Mouse (Mus musculus) forebrain, embryonic 11.5 days (tissue): ENCODE measurements at regions not wholly inside any gene's neighbourhood (a gene's known extent, or its start where the extent isn't known, plus 50 kb on each side); places are given as distances from the start of the nearest gene placed in this dataset.
A peak's percentile ranks its signal among the peaks of the same experiment; 100 is the strongest.

ENCODE experiments used
- ATAC-seq: fragments of 200-750 bp; cut with Nextera tagmentation; replicated peaks from 2 replicates; pipeline ENCODE4 v1.8.0; 2017; ENCODE audit warnings: moderate TSS enrichment; ENCODE audit not compliant: low FRiP score
- DNase-seq: peaks from one replicate; pipeline ENCODE4 v3.0.0-alpha.2; 2017; ENCODE audit warnings: low spot score
- H3K27ac ChIP-seq: fragments of 300-500 bp; sonication (generic); 2 replicates; pipeline ENCODE4 v1.5.1; 2014; ENCODE audit warnings: low read depth, low read length
- H3K27me3 ChIP-seq: fragments of 300-500 bp; sonication (generic); 2 replicates; pipeline ENCODE4 v1.6.1; 2014; ENCODE audit warnings: mild to moderate bottlenecking, low read length, mixed read lengths; ENCODE audit not compliant: control insufficient read depth, insufficient read depth
- H3K36me3 ChIP-seq: fragments of 300-500 bp; sonication (generic); 2 replicates; pipeline ENCODE4 v1.6.1; 2014; ENCODE audit warnings: mild to moderate bottlenecking, low read length, moderate library complexity, mixed read lengths; ENCODE audit not compliant: control insufficient read depth, insufficient read depth
- H3K4me1 ChIP-seq: fragments of 300-500 bp; sonication (generic); replicated peaks from 2 replicates; pipeline ENCODE4 v1.6.1; 2014; ENCODE audit warnings: low read length, mixed read lengths; ENCODE audit not compliant: control insufficient read depth, insufficient read depth
- H3K4me2 ChIP-seq: fragments of 300-500 bp; sonication (generic); 2 replicates; pipeline ENCODE4 v1.6.1; 2014; ENCODE audit warnings: low read depth, mild to moderate bottlenecking, low read length, moderate library complexity, mixed read lengths; ENCODE audit not compliant: severe bottlenecking
- H3K4me3 ChIP-seq: fragments of 300-500 bp; sonication (generic); 2 replicates; pipeline ENCODE4 v1.5.1; 2014; ENCODE audit warnings: low read depth, low read length
- H3K9ac ChIP-seq: fragments of 300-500 bp; sonication (generic); 2 replicates; pipeline ENCODE4 v1.6.1; 2014; ENCODE audit warnings: low read length
- H3K9me3 ChIP-seq: fragments of 300-500 bp; sonication (generic); 2 replicates; pipeline ENCODE4 v1.6.1; 2016; ENCODE audit warnings: low read length, mixed read lengths; ENCODE audit not compliant: control insufficient read depth
- WGBS: fragments of 180-500 bp; shearing (Covaris S2); extraction: QIAGEN DNeasy Blood & Tissue Kit; methylation state at CpG from one replicate; pipeline ENCODE4 v1.1.7; 2014; 5-methylcytosine and 5-hydroxymethylcytosine counted together

DNA sequence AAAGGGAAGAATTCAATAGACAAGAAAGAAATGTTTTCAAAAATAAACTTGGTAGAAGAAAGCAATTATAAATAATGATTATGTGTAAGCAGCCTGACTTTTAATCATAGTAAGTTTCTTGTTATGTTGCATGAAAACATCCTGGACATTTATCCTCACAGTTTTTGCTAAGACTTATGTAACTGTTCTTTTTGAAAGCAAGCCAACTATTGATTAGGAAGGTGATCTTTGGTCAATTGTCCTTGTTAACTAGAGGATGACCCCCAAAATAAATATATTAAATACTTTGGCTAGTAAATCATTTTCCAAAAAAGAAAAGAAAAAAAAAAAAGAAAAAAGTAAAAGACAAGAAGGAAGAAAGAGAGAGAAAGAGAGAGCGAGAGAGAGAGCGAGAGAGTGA lies 92.0 kb upstream of the Speer4f2 start:
- H3K27ac ChIP-seq, result no peak overlapping the region
- WGBS, result 100% methylated on average over 2 of the region's 2 CpGs
- H3K36me3 ChIP-seq, result no peaks in the 10 kb centered on the region

DNA sequence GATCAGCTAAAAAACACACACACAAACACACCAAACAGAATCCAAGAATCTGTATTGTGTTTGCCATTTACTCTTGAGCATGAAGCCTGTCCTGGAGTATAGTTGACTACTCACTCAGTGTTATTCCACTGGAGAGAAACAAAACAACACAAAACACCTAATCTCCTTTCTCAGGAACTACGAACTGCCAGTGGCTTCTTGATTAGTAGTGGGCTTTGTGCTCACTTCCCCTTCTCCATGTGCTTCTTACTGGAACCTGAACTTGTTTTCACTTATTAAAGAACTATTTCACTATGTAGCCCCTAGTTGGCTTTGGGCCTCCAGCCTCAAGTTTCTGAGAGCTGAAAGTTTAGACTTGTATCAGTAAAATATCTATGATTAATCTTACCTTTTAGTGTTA lies 84.0 kb upstream of the Speer4f2 start:
- Histone ChIP-seq H3K4me1 (no peaks in the 10 kb centered on the region; the same call in 1 of the 2 replicates), H3K9me3 (no peaks in the 10 kb centered on the region), H3K27me3 (no peaks in the 10 kb centered on the region), H3K27ac (no peak overlapping the region), H3K4me3 (no peak overlapping the region), H3K36me3 (no peaks in the 10 kb centered on the region), H3K4me2 (no peak overlapping the region), H3K9ac (no peak overlapping the region)
- 61% methylated on average over 1 of the region's 1 CpGs for WGBS
- DNase-seq, result no peak
- ATAC-seq, result no peak

More for the DNA sequence above, 92.0 kb upstream of the Speer4f2 start:
- Histone ChIP-seq H3K4me2 (no peak overlapping the region), H3K27me3 (no peaks in the 10 kb centered on the region), H3K4me1 (no peaks in the 10 kb centered on the region), H3K9me3 (no peaks in the 10 kb centered on the region), H3K4me3 (no peak overlapping the region), H3K9ac (no peak overlapping the region)
- ATAC-seq (no peak), DNase-seq (no peak)

DNA sequence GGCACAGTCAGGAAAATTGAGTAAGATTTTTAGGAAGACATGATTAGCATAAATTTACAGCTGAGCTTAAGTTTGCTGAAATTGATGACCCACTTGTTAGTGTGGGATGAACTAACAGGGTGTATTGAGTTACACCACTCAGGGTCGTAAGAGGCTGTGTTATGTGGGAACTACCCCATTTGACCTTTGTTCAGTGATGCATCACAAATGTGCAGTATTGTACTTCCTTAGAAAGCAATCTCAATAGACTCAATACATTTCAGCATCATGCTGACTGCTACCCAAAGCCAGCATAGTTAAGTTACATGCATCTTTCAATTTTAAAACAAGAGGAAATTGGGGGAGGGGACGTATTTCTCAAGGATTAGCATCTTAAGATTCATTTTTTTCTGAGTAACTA lies 80.4 kb upstream of the Speer4f2 start:
- Histone ChIP-seq H3K27me3 (no peaks in the 10 kb centered on the region), H3K36me3 (no peaks in the 10 kb centered on the region), H3K4me3 (no peak overlapping the region), H3K4me1 (no peaks in the 10 kb centered on the region; the same call in 1 of the 2 replicates), H3K27ac (no peak overlapping the region), H3K4me2 (no peak overlapping the region), H3K9me3 (no peaks in the 10 kb centered on the region), H3K9ac (no peak overlapping the region)
- 16% methylated on average over 2 of the region's 2 CpGs for whole genome bisulfite sequencing
- ATAC-seq, result peak; percentile 73
- no peak for DNase-seq

DNA sequence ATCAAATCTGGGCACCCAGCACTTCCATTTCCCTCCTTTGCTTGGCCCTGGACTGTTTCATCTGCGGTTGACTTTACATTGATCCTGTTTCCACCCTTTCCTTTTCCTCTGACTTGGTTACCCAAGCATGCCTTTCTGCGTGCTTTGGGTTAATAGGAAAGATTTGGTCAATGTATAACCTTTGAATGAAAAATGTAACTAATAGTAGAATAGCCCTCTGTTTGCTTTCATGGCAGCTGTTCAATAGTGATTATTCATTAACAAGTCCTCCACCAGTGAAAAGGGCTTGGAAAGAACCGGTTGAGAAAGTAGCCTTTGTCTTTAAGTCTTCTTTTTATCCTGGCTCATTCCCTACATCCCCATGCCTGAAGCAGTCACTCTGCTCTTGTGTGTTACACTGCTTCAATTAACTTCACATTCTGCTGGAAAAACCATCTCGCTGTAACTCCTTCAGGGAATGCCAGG lies 76.4 kb upstream of the Speer4f2 start:
- no peaks in the 10 kb centered on the region for H3K36me3 ChIP-seq
- H3K4me2 ChIP-seq, result no peak overlapping the region
- no peaks in the 10 kb centered on the region; the same call in 1 of the 2 replicates for H3K4me1 ChIP-seq
- H3K4me3 ChIP-seq, result no peak overlapping the region
- ATAC-seq (peak; percentile 55), DNase-seq (no peak)
- H3K27ac ChIP-seq, result no peak overlapping the region
- H3K9me3 ChIP-seq, result no peaks in the 10 kb centered on the region
- H3K27me3 ChIP-seq, result no peaks in the 10 kb centered on the region
- 25% methylated on average over 4 of the region's 4 CpGs for WGBS
- no peak overlapping the region for H3K9ac ChIP-seq

DNA sequence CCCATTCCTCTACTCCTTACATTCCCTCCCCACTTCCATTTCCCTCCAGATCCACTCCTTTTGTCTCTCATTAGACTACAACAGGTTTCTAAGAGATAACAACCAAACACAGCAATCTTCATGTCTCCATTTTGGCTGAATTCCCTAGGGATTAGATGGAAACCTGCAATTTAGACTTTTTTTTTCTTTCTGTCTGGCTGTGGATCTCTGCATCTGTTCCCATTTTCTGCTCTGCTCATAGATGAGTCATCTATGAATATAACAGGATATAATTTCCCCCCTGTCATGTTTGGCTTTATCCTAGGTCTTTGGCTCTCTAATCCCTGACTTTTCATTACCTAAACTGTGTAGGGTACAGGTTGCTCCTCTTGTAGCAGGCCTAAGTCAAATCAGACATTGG lies 73.1 kb upstream of the Speer4f2 start:
- no peak overlapping the region for H3K27ac ChIP-seq
- no peak overlapping the region for H3K4me2 ChIP-seq
- H3K27me3 ChIP-seq, result no peaks in the 10 kb centered on the region
- H3K36me3 ChIP-seq, result no peaks in the 10 kb centered on the region
- no peaks in the 10 kb centered on the region for H3K9me3 ChIP-seq
- ATAC-seq (no peak), DNase-seq (no peak)
- no peak overlapping the region for H3K4me3 ChIP-seq
- no peaks in the 10 kb centered on the region; the same call in 1 of the 2 replicates for H3K4me1 ChIP-seq
- no peak overlapping the region for H3K9ac ChIP-seq

DNA sequence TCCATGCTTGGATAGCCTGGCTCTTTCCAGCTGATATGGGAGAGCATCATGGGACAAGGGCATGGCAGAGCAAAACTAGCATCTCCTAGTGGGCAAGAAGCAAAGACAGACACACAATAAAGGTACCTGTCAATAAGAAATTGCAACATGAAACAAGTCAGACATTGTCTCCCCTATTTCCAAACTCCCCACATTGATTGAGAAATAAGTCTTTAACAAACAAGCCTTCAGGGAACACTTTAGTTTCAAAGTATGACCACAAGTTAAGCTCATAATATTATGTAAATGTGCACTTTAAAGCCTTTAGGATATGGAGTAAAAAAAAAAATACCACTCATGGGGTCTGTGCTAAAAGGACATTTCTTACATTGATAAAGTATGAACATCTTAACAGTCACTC lies 51.5 kb upstream of the Speer4f2 start:
- Histone ChIP-seq H3K4me3 (no peak overlapping the region), H3K9ac (no peak overlapping the region), H3K4me2 (no peak overlapping the region), H3K9me3 (no peaks in the 10 kb centered on the region), H3K4me1 (no peaks in the 10 kb centered on the region), H3K36me3 (no peaks in the 10 kb centered on the region), H3K27ac (no peak overlapping the region), H3K27me3 (no peaks in the 10 kb centered on the region)
- ATAC-seq (no peak), DNase-seq (no peak)
